Mouse (Mus musculus) myocyte (in vitro differentiated cells): ENCODE measurements around the gene Snx5.

Experiments
- CEBPB ChIP-seq: IDR thresholded peaks from 2 replicates; pipeline ENCODE4 v1.6.1; 2011; ENCODE audit warnings: mild to moderate bottlenecking, moderate library complexity; ENCODE audit not compliant: poor library complexity, insufficient read depth, severe bottlenecking
- E2F4 ChIP-seq: IDR thresholded peaks from one replicate; pipeline ENCODE4 v1.6.1; 2011; ENCODE audit warnings: mild to moderate bottlenecking, control low read depth, moderate library complexity; ENCODE audit not compliant: insufficient read depth
- MAX ChIP-seq: IDR thresholded peaks from one replicate; pipeline ENCODE4 v1.6.1; 2011; ENCODE audit warnings: low read depth, mild to moderate bottlenecking, control low read depth
- MYOD1 ChIP-seq, 3 experiments: IDR thresholded peaks; one replicate each; pipeline ENCODE4 v1.6.1; 2011; ENCODE audit warnings: control low read depth in 2 of 3, low read depth in 2 of 3, mild to moderate bottlenecking in 2 of 3, moderate library complexity in 1 of 3; ENCODE audit not compliant: insufficient read length in 2 of 3, control insufficient read depth in 1 of 3
- MYOG ChIP-seq, 3 experiments: IDR thresholded peaks; one replicate each; pipeline ENCODE4 v1.6.1; 2011; ENCODE audit warnings: control low read depth in 2 of 3, low read depth in 2 of 3, mild to moderate bottlenecking in 2 of 3; ENCODE audit not compliant: insufficient read length in 2 of 3, control insufficient read depth in 1 of 3, insufficient read depth in 1 of 3
- POLR2A ChIP-seq: IDR thresholded peaks from one replicate; pipeline ENCODE4 v1.6.1; 2011; ENCODE audit warnings: low read depth, mild to moderate bottlenecking, control low read depth, moderate library complexity; ENCODE audit not compliant: insufficient read length
- POLR2AphosphoS2 ChIP-seq: IDR thresholded peaks from one replicate; pipeline ENCODE4 v1.6.1; 2011; ENCODE audit warnings: low read depth, control low read depth; ENCODE audit not compliant: insufficient read length
- REST ChIP-seq: IDR thresholded peaks from one replicate; pipeline ENCODE4 v1.6.1; 2011; ENCODE audit warnings: mild to moderate bottlenecking, control low read depth, moderate library complexity; ENCODE audit not compliant: insufficient read depth, insufficient read length
- SRF ChIP-seq: IDR thresholded peaks from one replicate; pipeline ENCODE4 v1.6.1; 2011; ENCODE audit warnings: low read depth; ENCODE audit not compliant: control insufficient read depth, insufficient read length
- TCF12 ChIP-seq: IDR thresholded peaks from one replicate; pipeline ENCODE4 v1.6.1; 2011; ENCODE audit warnings: mild to moderate bottlenecking, control low read depth; ENCODE audit not compliant: poor library complexity, insufficient read depth, severe bottlenecking
- TCF3 ChIP-seq: IDR thresholded peaks from one replicate; pipeline ENCODE4 v1.6.1; 2011; ENCODE audit warnings: low read depth, control low read depth; ENCODE audit not compliant: insufficient read length
- USF1 ChIP-seq: IDR thresholded peaks from one replicate; pipeline ENCODE4 v1.6.1; 2011; ENCODE audit warnings: low read depth, mild to moderate bottlenecking, control low read depth, moderate library complexity

DNA sequence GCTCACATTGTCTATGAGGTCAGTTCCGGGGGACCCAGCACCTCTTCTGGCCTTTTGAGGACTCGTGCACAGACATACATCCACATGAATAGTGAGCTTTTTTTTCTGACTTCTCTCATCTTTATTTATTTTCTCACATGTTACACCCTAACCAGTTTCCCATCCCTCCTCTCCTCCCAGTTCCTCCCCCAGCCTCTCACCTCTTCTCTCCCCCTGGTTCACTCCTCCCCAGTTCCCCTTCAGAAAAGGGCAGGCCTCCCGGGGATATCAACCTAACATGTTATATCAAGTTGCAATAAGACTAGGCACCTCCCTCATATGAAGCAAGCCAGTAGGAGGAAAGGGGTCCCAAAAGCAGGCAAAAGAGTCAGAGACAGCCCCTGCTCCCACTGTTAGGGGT, 9.9 kb upstream of the Snx5 start:
- TF ChIP-seq MYOG (IDR thresholded peaks at IDR 0.05; ENCODE audit: control insufficient read depth in 1 of 3, insufficient read depth in 1 of 3, insufficient read length in 2 of 3, low read depth in 2 of 3) = no peak
- TF ChIP-seq POLR2A = no peak
- TF ChIP-seq TCF12 = no peak
- TF ChIP-seq POLR2AphosphoS2 = no peak
- no peak for TF ChIP-seq REST
- TF ChIP-seq USF1 = no peak
- TF ChIP-seq SRF = no peak
- TF ChIP-seq TCF3 = no peak
- TF ChIP-seq E2F4 = no peak
- TF ChIP-seq MYOD1 (IDR thresholded peaks at IDR 0.05; ENCODE audit: control insufficient read depth in 1 of 3, insufficient read length in 2 of 3, low read depth in 2 of 3) = no peak
- no peak for TF ChIP-seq MAX
- no peak for TF ChIP-seq CEBPB
